Comparison of ENCODE assay signal across 28 mouse cellular contexts in genomic region chr16:24025442-24025841, GRCm38 (mm10). TPM values are rescaled to one million over a fixed set of nuclear protein-coding genes. Genes with fewer than 3 reads are reported as not detected.
"Had no signal": no experiment of that assay in that cellular context is flagged by ENCODE, and none has a peak within 500 bp of the region (broad histone marks: within the 10 kb centered on the region; RNA-seq: fewer than 3 reads in every experiment).

No protein-coding gene starts in this region.

- DNase-seq: kidney, adult 18-20 months; kidney, adult 9 months; kidney, postnatal 25 days; layer of hippocampus, adult 9-11 months; layer of hippocampus, postnatal 36 days; lung, adult 18-20 months; lung, postnatal 10 days; lung, postnatal 36 days; retina, postnatal 1 day; right cerebral cortex, postnatal 25 days; spleen, adult 18-20 months; thymus, postnatal 4 days had no signal

- H3K27me3 ChIP-seq: intestine, embryonic 15.5 days; lung, embryonic 15.5 days; midbrain, embryonic 12.5 days; midbrain, embryonic 15.5 days; neural tube, embryonic 13.5 days; stomach, embryonic 15.5 days had no signal

- H3K9ac ChIP-seq: intestine, embryonic 15.5 days; lung, embryonic 15.5 days; midbrain, embryonic 12.5 days; midbrain, embryonic 15.5 days; neural tube, embryonic 13.5 days; stomach, embryonic 15.5 days had no signal

- H3K4me1 ChIP-seq: intestine, embryonic 15.5 days; lung, embryonic 15.5 days; midbrain, embryonic 12.5 days; midbrain, embryonic 15.5 days; neural tube, embryonic 13.5 days; stomach, embryonic 15.5 days had no signal

- H3K27ac ChIP-seq: intestine, embryonic 15.5 days; kidney, postnatal 0 days; layer of hippocampus, adult 2 months; left cerebral cortex, adult 2 months; lung, embryonic 15.5 days; midbrain, embryonic 12.5 days; midbrain, embryonic 15.5 days; neural tube, embryonic 13.5 days; stomach, embryonic 15.5 days had no signal

- H3K4me2 ChIP-seq: intestine, embryonic 15.5 days; lung, embryonic 15.5 days; midbrain, embryonic 12.5 days; midbrain, embryonic 15.5 days; neural tube, embryonic 13.5 days; stomach, embryonic 15.5 days had no signal

- H3K9me3 ChIP-seq: intestine, embryonic 15.5 days; lung, embryonic 15.5 days; midbrain, embryonic 12.5 days; midbrain, embryonic 15.5 days; neural tube, embryonic 13.5 days; stomach, embryonic 15.5 days had no signal

- H3K4me3 ChIP-seq: intestine, embryonic 15.5 days; layer of hippocampus, adult 2 months; left cerebral cortex, adult 2 months; lung, embryonic 15.5 days; midbrain, embryonic 12.5 days; midbrain, embryonic 15.5 days; myocyte; neural tube, embryonic 13.5 days; stomach, embryonic 15.5 days had no signal

- H3K36me3 ChIP-seq: intestine, embryonic 15.5 days; lung, embryonic 15.5 days; midbrain, embryonic 12.5 days; midbrain, embryonic 15.5 days; neural tube, embryonic 13.5 days; stomach, embryonic 15.5 days had no signal

- ATAC-seq: intestine, embryonic 15.5 days; midbrain, embryonic 15.5 days had no signal

RNA-seq across cellular contexts. Expression of gene Gm37419, which starts 37.2 kb away (rescaled TPM):
- total RNA-seq: layer of hippocampus, adult 2 months; layer of hippocampus, postnatal 36 days; left cerebral cortex, adult 2 months; left cerebral cortex, postnatal 10 days; left cerebral cortex, postnatal 36 days; neutrophil, adult 5-6 weeks had no signal
- polyA plus RNA-seq: intestine, embryonic 15.5 days; kidney, postnatal 0 days; large intestine, adult 2 months; limb, embryonic 11.5 days; limb, embryonic 14.5 days; lung, embryonic 15.5 days; midbrain, embryonic 12.5 days; midbrain, embryonic 15.5 days; myocyte; neural tube, embryonic 13.5 days; stomach, embryonic 15.5 days had no signal
